Mouse (Mus musculus) adrenal gland (tissue): ENCODE measurements around the gene Upp2.

ENCODE experiments used
- intact Hi-C: fragments of 180-260 bp; cut with DNase I; formaldehyde crosslinking; loops from one replicate; pipeline ENCODE4 v1.15.1; 2025

Gene Upp2

GRCm38 (mm10) chr2:58550488-58550887 lies 16.6 kb upstream of the Upp2 start:
- intact Hi-C loops = no loop called here

DNA sequence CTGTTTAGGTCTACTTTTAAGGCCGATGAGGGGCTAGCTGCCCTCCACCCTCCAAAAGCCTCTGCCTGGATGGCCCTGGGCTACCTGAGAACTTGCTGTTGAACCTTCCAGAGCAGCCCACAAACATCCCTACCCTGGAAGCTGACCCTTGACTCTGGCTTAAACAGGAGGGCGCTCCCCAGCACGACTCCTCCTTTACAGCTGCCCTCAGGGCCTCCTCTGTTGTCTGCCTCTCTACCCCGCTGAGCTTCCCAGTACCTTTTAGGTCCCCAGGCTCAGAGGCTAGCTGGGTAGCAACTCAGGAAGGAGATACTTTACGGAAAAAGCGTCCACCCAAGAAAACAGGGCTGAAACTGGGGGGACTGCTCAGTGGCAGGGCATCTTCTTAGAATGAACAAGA lies 15.2 kb upstream of the Upp2 start:
- intact Hi-C loops = no loop called here

DNA sequence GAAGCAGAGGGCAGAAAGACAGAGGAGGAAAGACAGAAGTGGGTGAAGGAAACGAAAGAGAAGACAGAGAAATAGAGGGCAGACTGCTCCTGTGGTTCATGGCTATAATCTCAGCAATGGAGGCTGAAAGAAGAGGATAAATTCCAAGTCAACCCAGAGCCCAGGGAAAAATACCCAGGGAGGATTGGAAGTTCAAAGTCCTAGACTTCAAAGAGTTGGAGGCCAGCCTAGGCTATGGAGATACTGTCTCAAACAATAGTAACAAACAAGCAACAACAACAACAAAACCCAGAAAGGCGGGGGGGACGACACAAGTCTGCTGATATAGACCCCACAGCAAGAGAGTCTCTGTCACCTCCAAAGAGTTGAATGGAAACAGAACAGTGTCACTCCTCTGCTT lies 14.8 kb upstream of the Upp2 start:
- intact Hi-C loops = no loop called here

- intact Hi-C loops = no loop called here
Measured at GRCm38 (mm10) chr2:58557045-58557845, 9.9 kb upstream of the Upp2 start.

DNA sequence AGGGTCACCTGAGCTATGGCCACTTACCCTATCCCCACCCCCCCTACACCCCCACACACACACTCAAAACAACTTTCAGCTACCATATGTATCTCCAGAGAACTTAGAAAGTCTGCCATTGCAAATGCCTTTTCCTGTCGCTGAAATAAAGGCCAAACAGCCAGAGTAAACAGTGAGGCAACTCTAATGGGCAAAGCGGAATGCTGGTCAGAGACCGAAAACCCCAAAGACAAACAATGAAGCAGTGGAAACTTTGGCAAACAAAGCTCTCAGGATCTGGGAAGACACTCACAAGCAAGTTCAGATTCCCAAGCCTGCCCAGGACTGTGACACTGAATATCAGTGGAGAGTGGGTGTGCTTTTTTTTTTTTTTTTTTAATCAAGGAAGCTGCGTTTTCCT lies 5.0 kb upstream of the Upp2 start:
- intact Hi-C loops = loop anchor here (10.0 kb wide), 1 partner anchor 103 kb away; no protein-coding TSS in a partner anchor

- intact Hi-C loops = loop anchor here (5.0 to 10.0 kb wide), 2 partner anchors 88 to 100 kb away; no protein-coding TSS in a partner anchor
Measured at GRCm38 (mm10) chr2:58565267-58565666, 1.8 kb upstream of the Upp2 start.

GRCm38 (mm10) chr2:58566049-58566409 lies 1.1 kb upstream of the Upp2 start:
- intact Hi-C loops = loop anchor here (5.0 to 10.0 kb wide), 2 partner anchors 89 to 99 kb away; no protein-coding TSS in a partner anchor

DNA sequence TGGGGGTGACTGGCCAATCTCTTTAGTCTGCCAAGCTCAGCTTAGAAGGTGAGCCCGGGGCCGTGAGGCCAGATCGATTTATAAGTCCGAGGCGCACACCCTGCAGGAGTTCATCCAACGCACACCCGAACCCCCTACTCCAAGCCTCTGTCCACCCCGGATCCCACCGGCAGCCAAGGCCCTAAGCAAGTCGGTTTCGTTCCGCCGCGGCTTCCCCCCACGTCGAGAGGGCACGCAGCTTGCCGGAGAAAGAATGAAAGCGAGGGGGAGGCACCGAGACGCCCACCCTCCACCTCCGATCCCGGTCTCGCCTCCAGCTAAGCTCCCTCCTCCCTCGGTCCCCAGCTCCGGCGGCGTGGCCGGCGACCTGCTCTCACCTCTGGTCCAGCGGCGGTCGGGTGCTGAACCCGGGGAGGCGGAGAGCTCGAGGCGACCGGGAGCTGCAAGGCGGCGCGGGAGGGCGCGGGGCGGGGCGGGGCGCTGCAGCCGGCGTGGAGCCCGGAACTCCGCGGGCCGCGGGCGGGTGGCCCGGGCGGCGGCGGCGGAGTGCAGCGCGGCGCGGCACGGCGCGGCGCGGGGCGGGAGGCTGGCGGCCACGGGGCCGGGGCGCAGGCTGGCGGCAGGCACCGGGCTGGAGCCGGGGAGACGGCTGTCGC lies 560 bp upstream of the Upp2 start:
- intact Hi-C loops = loop anchor here (5.0 to 10.0 kb wide), 2 partner anchors 89 to 98 kb away; no protein-coding TSS in a partner anchor

DNA sequence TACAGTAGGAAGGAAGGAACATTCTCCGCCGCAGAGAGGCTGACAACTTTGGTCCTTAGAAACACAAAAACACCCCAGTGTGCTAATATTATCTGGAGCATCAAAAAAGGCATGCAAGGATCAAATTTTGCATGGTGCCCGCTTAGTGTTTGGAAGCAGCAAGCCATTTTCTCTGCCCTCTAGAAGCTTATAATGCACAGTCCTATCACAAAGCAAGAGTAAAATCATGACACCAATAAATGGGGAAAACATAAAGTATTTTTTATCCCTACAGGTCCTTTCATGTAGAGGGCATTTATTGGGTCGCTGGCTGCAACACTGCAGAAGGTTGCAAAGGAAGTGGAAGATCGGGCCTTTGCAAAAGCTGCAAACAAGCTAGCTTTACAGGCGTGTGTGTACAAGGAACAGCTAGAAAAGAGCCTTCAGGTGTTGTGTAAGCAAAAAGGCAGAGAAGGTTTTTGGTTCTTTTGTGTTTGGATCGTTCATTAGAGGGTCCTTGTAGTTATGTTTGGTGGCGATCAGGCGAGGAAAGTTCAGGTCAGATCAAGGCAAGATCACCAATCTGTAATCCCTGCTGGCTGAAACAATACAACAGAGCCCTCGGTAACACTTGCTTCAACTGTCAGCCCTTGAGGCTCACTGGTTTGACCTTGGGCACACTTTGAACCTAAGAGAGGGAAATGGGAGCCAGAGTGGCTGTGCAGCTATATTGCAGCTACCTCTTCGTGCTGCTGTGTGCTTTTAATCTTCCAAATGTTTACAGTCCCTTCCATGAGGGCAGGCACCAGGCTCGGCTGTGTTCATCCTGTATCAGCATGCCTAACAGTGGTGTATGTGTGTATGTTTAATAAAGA lies 995 bp downstream of the Upp2 start:
- intact Hi-C loops = loop anchor here (5.0 to 10.0 kb wide), 2 partner anchors 91 to 97 kb away; no protein-coding TSS in a partner anchor

DNA sequence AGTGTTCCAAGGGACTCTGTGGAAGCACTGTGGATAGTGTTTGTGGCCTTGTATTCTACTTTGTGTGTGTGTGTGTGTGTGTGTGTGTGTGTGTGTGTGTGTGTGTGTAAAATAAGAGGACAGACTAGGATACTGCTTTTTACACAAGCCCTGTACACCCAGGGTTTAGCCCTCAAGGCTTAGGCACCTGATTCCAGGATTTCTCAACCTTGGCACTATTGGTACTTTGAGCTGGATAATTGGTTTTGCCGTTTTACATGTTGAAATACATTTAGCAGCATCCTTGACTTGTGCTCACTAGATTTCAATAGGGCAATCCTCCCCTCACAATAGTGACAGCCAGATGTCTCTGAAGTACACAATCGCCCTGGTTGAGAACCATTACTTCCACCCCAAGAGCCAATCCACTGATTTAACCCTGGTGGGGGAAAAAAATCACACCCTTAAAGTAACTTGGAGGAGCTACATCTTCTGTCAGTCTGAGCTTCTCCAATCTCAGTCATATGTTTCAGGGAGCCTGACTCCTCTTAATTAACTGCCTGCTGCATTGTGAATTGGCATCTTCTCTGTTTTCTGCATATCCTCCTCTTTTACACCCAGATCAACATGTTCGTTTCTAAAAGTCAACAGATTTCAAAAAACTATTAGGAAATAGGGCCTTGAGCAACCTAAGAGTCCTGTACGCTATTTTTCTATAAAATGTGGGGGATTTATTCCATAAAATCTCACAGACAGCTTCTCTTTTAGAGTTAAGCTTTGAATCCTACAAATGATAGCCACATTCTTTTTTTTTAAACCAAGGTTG lies 1.9 kb downstream of the Upp2 start:
- intact Hi-C loops = loop anchor here (5.0 to 10.0 kb wide), 2 partner anchors 92 to 96 kb away; no protein-coding TSS in a partner anchor

DNA sequence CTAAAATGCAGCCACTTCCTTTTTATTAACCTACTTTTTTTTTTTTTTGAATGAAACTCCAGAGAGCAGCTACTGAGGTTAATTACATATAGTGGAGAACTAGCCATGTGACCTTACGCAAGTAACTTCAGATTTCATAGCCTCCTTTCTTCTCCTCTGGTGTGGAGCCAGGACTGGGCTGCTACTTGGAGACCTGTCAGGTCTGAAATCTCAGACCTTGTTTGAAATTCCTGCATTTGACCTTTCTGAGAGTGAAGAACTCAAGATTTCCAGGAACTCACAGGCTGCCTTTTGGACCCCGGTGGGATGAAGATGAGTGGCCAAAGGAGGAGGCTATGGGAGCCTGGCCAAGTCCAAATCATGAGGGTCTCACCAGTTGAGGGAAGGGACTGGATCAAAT lies 7.1 kb downstream of the Upp2 start:
- intact Hi-C loops = no loop called here

- intact Hi-C loops = no loop called here
Measured at GRCm38 (mm10) chr2:58586311-58586710, 19.2 kb downstream of the Upp2 start.

DNA sequence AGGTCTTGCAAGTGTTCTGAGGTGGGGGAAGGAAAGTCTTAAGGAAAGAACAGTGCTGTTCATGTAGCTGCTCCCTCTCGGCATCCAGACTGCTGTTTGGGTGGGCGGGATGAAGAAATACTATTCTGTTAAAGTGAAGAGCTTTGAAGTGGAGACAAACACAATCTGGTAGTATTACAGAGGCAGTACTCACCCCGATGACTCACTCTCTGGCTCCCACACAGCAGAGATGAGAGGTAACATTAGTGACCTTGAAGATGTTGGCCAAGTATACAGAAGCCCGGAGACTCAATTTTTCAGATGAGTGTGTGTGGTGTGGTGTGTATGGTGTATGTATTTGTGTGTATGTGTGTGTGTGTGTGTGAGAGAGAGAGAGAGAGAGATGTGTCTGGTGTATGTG lies 22.5 kb downstream of the Upp2 start:
- intact Hi-C loops = no loop called here

GRCm38 (mm10) chr2:58590055-58590454 lies 23.0 kb downstream of the Upp2 start:
- intact Hi-C loops = no loop called here

DNA sequence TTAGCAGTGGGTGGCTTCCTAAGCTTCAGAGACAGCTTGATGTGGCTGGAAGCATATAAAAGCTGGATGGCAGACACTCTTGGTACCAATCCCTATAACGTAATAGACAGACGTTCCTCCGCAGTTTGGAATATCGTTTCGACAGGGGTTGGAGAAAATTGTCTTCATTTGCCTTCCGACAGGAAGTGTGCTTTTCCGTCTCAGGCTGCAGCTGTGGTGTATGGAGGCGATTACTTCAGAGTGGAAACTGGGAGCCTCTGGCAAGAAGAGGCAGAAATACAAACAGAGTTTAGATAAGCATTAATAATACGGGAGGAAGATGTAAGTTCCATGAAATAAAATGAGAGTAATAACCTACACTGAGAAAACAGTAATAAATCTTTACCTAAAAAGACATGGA lies 28.3 kb downstream of the Upp2 start:
- intact Hi-C loops = no loop called here

DNA sequence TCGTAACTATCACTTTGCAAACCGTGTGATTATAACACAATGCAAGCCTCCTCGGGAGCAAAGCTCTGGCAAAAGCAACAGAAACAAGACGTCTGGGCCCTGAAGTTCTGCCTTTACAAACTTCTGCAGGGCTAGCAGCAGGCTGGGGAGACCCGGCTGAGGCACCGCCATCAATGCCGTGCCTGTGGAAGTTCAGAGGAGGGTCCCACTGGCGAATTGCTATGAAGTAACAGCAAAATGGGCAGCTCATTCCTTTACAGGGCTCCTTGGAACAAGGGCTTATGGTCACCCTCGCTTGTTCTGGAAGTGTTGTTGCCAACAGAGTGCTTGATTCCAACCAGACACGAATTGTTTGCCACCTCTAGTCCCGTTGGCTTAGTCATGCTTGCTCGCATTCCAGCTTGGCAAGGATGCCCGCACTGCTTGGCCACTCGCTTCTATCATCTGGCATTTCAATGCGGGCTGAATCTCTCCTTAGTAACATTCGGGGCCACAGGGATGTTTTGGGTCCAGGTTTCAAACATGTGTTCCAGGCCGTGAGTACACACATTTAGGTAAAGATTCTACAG lies 29.8 kb downstream of the Upp2 start:
- intact Hi-C loops = no loop called here

DNA sequence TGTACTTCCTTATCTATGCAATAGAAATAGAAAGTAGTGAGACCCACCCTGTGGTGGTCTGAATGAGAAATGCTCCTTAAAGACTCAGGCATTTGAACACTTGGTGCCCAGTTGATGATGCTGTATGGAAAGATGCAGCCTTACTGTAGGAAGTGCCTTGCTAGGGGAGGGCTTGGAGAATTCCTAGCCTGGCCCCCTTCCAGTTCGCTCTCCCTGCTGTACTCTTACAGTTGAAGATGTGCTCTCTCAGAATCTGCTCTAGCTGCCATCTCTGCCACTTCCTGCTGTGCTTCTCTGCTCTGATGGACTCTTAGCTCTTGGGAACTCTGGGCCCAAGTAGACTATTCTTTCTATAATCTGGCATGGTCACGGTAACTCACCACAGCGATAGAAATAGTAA lies 30.5 kb downstream of the Upp2 start:
- intact Hi-C loops = no loop called here

DNA sequence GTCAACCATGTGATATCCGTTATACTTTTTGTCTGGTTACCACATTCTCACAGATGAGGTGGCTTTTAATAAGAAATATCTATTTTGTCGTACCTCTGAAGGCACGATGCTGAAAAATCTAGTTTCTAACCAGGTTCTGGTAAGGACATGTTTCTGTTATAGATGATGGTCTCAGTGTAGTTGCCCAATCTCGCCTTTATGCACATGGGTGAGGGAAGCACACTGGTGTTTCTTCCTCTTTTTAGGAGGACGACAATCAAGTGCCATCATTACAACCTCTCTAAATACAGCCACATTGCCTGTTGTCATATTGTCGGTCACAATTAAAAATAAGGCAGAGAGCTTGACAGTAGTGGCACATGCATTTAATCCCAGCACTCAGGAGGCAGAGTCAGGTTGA lies 32.5 kb downstream of the Upp2 start:
- intact Hi-C loops = no loop called here

- intact Hi-C loops = no loop called here
Measured at GRCm38 (mm10) chr2:58601382-58601781, 34.3 kb downstream of the Upp2 start.

GRCm38 (mm10) chr2:58603379-58603778 lies 36.3 kb downstream of the Upp2 start:
- intact Hi-C loops = no loop called here
